Mouse (Mus musculus) lung, postnatal 10 days (tissue): ENCODE results near the gene Grin3b.

Experiments used
- DNase-seq: peaks from one replicate; pipeline ENCODE4 v3.0.0; 2021

Grin3b gene

DNA sequence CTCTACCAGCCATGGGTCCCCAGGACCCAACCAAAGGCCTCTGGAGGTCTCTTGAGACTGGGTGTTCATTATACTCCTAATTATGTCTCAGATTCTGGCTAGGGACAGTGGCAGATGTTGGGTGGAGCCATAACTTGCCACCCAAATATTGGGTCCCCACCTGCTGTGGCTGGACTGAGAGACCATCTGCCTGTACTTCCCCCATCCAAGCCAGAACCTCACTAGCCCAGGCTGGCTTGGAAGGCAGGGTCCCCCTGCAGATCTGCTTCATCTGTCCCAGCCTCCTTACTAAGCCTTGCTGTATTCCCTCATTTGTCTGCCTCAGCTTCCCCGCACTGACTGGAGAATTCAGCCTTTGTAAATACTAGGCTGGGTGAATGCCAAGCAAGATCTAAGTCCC is 2.3 kb upstream of the Grin3b start:
- DNase-seq: no peak

DNA sequence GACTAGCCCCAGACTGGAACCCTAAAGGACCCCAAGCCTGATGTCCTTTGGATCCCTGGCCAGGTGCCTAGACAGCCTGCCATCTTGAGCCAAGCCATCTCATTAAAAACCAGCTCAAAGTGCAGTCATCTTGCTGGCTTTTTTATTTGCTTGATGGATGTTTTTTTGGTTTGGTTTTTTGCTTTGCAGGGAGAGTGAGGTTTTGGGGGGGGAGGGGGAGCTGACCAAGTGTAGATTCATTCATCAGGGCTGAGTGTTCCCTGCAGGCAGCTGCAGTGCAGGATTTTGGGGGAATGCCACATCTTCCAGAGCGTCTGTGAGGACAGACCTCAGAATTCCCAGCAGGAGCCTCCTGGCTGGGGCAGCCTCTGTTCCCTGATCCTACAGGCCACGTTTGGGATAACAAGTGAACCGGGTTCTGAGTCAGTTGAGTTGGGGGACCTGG is 1.4 kb upstream of the Grin3b start:
- DNase-seq: no peak

DNA sequence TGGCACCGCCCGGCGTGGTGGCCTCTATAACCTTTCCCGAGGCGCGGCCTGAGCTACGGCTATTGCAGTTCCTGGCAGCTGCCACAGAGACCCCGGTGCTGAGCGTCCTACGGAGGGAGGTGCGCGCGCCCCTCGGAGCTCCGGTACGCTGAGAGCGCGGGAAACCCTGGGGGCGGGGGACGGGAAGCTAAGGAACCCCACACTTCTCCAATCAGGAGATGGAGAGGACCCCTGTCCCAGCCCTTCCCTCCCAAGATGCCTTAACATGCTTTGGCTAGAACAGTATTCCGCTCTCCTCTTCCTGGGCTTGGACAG is 625 bp downstream of the Grin3b start:
- no peak for DNase-seq

DNA sequence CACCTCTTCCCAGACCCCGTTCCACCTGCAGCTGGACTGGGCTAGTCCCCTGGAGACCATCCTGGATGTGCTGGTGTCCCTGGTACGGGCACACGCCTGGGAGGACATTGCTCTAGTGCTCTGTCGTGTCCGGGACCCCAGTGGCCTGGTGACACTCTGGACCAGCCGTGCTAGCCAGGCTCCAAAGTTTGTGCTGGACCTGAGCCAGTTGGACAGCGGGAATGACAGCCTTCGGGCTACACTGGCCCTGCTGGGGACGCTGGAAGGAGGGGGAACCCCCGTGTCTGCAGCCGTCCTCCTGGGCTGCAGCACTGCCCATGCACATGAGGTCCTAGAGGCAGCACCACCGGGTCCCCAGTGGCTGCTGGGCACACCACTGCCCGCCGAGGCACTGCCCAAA is 2.3 kb downstream of the Grin3b start:
- DNase-seq: peak; percentile 71

DNA sequence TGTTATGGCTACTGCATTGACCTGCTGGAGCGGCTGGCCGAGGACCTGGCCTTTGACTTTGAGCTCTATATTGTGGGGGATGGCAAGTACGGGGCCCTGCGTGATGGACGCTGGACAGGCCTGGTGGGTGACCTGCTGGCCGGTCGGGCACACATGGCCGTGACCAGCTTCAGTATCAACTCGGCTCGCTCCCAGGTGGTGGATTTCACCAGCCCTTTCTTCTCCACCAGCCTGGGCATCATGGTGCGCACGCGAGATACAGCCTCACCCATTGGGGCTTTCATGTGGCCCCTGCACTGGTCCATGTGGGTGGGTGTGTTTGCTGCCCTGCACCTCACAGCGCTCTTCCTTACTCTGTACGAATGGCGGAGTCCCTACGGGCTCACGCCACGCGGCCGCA is 3.6 kb downstream of the Grin3b start:
- no peak for DNase-seq

DNA sequence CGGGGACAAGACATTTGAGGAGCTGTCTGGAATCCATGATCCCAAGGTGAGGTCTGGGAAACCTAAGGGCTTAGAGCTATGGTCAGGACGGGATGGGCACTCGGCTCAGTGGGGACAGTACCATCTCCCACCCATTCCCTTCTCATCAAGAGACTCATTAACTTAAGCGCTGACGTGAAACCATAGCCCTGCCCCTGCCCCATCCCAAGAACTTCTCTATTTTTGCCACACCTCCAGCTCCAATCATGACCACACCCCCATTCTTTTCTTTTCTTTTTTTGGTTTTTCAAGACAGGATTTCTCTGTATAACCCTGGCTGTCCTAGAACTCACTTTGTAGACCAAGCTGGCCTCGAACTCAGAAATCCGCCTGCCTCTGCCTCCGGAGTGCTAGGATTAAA is 4.2 kb downstream of the Grin3b start:
- DNase-seq: no peak

DNA sequence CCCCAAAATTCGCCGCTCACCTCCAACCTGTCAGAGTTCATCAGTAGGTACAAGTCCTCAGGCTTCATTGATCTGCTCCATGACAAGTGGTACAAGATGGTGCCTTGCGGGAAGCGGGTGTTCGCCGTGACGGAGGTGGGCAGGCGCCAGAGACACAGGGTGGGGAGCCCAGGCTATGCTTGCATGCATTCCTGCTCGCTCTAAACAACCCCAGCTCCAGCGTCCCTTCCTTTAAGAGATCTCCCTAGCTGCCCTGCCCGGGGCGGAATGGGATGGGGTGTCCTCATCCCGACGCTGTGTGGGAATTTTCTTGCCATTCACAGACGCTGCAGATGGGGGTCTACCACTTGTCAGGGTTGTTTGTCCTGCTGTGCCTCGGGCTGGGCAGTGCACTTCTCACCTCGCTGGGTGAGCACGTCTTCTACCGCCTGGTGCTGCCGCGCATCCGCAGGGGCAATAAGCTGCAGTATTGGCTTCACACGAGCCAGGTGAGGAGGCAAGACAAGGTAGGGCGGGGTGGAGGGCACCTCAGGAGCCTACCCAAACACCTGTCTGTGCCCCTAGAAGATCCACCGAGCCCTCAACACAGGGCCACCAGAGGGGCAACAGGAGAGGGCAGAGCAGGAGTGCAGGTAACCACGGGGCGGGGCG is 5.7 kb downstream of the Grin3b start:
- DNase-seq: no peak

DNA sequence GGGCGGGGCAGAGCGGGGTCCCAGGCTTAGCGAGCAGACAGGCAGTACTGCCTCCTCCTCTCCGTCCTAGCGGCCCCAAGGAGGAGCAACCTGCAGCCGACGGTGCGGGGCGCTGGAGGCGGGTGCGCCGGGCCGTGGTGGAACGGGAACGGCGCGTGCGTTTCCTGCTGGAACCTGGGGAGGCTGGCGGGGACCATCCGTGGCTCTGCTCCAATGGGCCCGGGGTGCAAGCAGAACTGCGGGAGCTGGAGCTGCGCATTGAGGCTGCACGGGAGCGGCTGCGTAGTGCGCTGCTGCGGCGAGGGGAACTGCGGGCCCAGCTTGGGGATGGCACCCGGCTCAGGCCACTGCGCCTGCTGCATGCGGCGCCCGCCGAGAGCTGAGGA is 6.2 kb downstream of the Grin3b start:
- DNase-seq: no peak

DNA sequence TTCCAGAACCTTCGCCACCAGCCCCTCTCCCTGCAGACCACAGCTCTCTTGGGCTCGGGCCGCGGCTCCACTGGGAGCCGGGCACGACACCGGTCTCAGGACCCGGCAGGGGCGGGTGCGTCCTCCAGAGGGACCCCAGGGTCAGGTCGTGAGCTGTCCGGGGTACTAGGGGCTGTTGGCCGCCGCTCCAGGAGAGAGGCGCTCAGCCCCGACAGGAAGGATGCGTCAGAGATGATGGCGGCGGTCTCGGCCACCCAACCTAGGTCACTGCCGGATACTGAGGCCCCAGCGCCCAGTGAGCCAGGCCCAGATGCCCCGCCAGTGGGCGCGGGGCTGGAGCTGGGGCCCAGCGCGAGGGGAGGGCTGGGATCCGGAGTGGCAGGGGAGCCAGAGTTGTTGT is 6.8 kb downstream of the Grin3b start:
- DNase-seq: no peak

DNA sequence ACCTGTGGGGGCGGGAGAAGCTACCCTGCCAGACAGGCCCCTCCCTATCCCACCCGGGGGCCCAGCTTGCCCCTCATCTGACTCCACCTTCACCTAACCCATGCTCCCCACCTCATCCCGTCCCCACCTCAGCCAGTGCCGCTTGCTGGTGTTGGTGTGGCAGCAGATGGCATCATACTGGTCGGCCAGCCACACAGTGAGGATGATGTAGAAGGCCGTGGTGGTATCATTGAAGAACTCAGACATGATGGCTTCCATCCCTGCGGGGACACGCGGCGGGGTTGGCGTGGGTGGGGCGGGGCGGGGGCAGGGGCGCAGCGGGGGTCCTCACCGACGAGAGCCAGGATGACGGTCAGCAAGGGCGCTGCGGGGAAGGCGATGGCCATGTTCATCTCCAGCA is 7.5 kb downstream of the Grin3b start:
- DNase-seq: no peak

DNA sequence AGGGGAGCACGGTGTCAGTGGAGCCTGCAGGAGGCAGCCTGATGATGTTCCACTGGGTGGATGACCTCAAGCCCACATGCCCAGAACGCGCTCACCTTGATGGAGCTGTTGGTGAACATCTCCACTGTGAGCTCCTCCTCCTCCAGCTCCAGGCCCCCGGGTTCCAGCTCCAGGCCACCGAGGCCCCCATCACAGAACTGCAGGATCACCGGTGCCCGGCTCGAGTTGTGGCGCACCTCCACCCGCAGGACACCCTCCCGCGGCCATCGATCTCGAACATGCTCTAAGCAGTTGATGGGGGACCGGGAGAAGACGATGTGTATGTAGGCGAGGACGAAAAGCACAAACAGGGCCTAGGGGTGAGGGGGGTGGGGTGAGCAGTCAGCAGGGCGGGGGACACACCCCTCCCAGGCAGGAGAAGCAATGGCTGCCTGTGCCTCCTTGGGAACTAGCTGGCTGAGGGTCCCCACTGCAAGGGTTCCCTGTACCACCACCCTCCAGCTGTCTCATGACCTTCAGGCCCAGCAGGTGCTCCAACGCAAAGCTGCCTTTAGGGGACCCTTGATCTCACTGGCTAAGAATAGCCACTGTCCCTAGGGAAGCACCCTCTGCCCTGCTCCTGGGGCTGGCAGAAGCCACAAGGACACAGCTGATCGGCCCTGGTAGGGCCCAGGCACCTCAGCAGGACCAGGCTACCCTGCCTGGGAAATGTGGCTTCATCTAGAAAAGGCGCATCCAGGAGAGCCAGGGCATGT is 9.1 kb downstream of the Grin3b start:
- DNase-seq: no peak

DNA sequence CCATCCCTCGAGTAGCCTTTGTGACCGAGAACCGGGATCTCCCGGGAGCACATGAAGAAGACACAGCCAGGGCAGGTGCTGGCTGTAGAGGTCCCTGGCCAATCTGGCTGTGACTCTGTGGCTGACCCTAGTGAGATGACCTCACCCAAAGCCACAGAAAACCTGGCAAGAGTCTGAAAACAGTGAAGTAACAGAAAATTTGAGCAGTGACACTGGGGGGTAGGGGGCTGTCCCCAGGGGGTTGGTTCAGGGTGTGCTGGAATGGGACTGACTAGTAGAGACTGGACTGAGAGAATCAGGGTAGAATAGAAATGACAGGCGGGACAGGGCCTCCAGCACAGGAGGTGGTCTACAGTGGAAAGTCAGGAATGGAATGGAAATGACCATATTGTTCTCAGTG is 12.7 kb downstream of the Grin3b start:
- DNase-seq: no peak

DNA sequence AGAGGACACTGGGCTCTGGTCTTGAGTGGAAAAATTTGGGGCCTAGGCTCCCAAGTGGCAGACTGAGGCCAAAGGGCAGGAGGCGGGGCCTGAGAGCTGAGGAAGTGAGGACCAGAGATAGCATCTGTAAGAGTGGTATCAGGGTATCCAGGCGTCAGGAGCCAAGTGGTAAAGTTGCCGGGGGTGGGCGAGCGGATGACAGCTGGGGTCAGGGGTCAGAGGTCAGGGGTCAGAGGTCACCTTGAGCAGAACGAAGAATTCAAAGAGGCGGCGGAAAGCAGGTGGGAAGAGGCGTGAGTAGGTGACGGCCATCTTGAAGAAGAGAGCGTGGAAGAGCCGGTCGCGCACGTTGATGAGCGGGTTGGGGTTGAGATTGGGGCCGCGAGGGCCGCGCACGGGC is 13.2 kb downstream of the Grin3b start:
- DNase-seq: peak; percentile 76

DNA sequence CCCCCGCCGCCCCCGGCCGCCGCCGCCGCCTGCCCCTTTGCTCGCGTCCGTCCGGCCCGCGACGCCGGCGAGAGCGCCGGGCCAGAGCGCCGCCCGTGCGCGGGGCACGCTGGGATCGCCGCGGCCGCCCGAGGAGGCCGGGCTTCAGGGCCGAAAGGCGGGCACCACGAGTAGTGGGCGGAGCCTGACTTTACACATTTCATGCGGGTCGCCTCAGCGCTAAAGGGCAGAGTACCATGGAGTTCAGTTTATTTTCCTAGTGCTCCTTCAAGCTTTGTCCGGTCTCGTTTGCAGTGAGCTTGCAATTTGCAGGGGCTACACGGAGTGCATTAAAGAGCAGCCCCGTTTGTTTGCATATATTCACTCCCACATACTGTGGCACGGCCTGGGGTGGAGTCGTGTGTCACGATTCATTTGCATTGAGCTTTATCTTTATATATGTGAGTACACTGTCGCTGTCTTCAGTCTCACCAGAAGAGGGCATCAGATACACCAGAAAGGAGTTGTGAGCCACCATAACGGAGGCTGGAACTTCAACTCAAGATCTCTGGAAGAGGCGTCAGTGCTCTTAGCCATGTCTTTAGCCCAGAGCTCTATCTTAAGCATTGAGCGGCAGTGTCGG is 13.8 kb downstream of the Grin3b start, which contains the start of gene Tmem259:
Gene Tmem259, minus strand, starts transcription at position 136 of the 622 bp plus-strand sequence.
- peak; percentile 94 for DNase-seq

DNA sequence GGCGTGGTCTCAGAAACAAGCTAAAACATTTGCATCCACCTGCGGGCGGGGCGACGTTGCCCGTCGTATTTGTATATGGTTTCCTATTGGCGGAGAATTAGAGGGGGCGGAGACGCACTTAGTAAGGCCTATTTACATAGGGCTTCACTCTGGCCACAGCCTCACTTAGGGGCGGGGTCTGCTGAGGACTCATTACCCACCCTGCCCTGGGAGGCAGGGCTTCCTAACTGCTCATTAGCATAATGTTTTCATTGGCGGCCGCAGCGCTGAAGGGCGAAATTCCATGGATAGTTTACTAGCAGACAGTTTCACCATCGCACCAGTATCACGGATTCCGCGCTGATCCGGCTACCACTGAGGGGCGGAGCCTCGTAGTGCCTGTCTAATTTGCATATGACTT is 14.4 kb downstream of the Grin3b start:
- peak; percentile 99 for DNase-seq

DNA sequence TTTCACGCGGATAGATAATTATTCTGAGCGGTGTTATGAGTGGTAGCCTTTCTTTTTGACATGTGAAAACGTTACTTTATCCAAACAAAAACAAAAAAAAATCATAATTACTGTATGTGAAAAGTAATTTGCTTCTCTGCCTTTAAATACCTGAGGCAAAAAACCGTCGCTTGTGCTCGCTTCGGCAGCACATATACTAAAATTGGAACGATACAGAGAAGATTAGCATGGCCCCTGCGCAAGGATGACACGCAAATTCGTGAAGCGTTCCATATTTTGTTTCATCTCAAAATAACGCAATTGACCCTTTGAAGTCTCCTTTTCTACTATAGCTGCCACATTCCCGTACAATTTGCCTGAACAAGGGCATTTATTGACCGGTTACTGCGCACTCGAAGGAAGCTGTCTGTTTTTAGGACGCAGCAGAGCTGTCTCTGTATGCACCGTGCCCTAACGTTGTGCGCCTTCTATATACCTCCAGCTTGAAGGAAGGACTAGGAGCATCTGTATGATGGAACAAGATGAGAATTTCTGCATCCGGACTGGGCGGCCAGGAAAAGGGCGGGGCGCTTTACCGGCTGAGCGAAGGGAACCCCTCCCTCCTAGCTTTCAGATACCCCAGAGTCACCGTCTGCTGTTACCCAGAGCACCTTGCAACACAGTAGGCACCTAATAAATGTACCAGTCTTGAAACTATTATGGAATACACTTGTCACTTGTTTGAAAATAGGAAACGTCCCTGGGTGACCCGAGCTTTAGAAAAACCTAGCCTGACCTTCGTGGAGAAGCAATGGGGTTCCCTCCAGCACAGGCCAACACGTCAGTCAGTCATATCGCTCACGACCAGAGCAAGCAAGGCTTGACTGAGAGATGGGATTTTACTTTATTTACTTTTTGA is 15.1 kb downstream of the Grin3b start:
- DNase-seq: peak; percentile 81

DNA sequence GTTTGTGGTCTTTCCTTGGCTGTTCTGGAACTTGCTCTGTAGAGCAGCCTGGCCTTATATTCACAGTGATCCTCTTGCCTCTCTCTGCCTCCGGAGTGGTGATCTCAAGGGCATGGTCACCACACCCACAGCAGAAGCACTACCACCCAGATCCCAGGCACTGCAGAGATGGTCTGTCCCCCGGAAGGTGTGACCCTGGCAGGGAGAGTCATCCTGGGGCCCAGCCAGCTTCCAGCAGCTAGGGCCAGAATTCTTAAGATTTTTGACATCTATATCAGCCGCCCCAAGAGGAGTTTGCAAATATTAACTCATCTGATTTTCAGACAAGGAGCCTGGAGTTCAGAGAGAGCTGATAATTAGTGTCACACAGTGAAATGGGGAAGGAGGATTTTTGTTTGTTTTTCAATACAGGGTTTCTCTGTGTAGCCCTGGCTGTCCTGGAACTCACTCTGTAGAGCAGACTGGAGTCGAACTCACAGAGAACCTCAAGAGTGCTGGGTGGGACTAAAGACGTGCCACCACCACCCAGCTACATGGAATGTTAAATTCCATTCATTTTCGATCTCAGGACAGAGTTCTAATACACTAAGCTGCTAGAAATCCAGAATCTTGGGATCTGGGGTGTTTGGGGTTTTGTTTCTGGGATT is 15.8 kb downstream of the Grin3b start:
- peak; percentile 80 for DNase-seq

DNA sequence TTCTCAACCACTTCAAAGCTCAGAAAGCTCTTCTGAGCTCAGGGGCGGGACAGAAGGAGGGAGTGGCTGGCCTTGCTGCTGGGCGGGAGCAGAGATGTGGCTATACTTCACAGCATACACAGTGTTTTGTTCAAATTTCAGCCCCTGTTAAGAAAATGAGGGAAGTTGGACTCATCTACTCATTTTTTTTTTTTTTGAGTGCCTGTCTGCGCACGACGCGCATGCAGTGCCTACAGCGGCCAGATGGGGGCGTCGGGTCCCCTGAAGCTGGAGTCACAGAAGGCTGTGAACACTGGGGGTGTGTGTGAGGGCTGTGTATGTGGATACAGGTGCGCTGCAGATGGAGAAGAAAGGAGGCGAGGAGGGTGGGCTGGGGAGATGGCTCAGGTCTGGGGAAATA is 16.4 kb downstream of the Grin3b start:
- peak; percentile 95 for DNase-seq

DNA sequence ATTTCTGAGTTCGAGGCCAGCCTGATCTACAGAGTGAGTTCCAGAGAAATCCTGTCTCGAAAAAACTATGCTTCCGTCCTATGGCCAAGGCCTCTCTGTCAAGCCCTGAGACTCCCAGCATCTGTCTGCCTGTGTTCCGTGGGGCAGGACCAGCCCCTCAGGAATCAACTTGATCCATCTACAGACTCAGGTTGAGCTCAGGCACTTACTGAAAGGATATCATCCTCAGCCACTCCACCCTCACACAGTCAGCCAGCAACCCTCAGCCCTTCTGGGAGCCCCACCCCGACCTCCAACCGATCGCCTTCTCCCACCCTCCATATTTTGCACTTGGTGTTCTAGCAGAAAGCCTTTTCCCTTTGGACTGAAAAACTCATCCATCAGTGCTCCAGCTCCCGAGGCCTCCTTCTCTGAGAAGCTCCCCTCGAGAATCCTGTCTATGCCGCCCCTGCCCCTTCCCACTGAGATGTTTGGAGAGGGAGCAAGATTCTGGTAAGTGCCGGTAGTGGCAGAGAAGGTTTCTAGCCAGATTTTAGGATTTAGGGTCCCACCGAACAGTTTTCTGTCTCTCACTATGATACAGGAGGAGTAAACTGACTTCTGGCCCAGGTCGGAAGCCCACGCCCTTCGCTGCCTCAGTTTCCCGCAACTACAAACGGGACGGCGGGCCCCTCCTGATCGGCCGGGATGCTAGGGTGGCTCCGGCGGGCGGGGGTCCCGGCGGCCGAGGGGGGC is 17.4 kb downstream of the Grin3b start:
- DNase-seq: no peak

DNA sequence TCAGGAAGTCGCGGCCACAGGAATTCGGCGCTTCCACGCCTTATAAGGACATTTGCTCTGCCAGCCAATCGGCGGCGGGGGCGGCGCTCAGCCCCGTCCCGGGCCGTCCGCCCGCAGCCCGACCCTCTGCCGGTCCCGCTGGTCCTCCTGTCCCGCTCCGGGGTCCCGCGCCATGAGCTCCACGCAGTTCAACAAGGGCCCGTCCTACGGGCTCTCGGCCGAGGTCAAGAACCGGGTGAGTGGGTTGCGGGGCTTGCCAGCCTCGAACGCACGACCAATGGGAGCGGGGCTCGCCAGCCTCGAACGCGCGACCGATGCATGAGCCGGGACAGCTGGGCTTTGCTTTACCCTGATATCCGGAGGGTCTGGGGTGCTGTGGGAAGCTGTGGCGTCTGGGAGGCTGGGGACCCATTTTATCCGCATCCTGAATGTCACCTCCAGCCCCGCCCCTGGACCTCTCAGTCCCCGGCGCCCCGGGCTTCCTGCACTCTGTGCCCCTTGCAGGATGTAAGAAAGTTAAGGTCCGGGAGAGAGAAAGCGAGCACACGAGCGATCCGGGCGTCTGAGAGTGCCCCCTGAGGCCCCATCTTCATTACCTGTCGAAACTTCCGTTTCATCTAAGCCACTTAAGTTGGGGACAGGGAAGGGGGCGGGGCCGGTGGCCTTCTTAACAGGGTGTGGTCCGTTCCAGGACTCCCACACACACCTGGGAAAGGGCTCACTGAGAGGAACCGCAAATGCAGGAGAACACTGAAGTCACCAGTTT is 18.2 kb downstream of the Grin3b start, which contains the start of gene Cnn2:
Gene Cnn2, plus strand, starts transcription at position 79 of the 766 bp plus-strand sequence.
- peak; percentile 84 for DNase-seq

DNA sequence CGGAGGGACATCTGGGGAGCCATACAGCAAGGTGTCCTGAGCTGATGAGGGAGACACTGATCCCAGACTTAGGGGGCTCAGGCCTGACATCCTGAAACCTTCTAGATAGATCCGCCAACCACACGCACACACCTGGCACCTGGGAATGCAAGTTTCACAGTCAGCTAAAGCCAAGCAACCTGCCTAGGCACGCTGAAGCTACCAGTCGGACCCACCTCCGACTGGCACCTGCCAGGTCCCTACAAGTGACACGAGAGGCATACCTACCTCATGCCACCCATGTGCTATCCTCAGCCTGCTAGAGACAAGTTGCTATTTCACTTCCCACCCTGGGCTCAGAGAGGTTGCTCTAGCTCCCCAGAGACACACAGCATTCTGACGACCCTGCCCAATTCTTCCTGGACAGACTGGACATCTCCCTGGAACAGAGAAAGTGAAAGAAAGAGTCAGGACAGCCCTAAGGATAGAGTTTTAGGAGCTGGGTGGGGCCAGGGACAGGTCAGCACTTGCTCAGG is 18.8 kb downstream of the Grin3b start:
- no peak for DNase-seq
